Mouse (Mus musculus) frontal cortex, adult (tissue): Measurements from ENCODE around the gene Lrsam1.

Experiments
- ATAC-seq: cut with Nextera tagmentation; 2 replicates; pipeline ENCODE4 v1.9.2; 2017; ENCODE audit warnings: mild to moderate bottlenecking, moderate library complexity, mixed read lengths; ENCODE audit not compliant: low TSS enrichment

The Lrsam1 gene

GRCm38 (mm10) chr2:32926330-32927075, 34.9 kb downstream of the Lrsam1 start:
- no peak for ATAC-seq

GRCm38 (mm10) chr2:32924306-32924844, 37.0 kb downstream of the Lrsam1 start:
- no peak for ATAC-seq

GRCm38 (mm10) chr2:32923551-32924250, 37.7 kb downstream of the Lrsam1 start:
- no peak for ATAC-seq

GRCm38 (mm10) chr2:32922564-32922963, 38.9 kb downstream of the Lrsam1 start:
- ATAC-seq, result no peak

GRCm38 (mm10) chr2:32921801-32922380, 39.5 kb downstream of the Lrsam1 start:
- no peak for ATAC-seq

- ATAC-seq, result no peak
Observed at GRCm38 (mm10) chr2:32921235-32921634, 40.2 kb downstream of the Lrsam1 start.

GRCm38 (mm10) chr2:32918391-32918790, 43.0 kb downstream of the Lrsam1 start:
- ATAC-seq, result no peak

- ATAC-seq, result peak; percentile 91
Observed at GRCm38 (mm10) chr2:32917526-32917925, 43.9 kb downstream of the Lrsam1 start.

GRCm38 (mm10) chr2:32914896-32915295, 46.5 kb downstream of the Lrsam1 start:
- no peak for ATAC-seq

GRCm38 (mm10) chr2:32914362-32914761, 47.1 kb downstream of the Lrsam1 start:
- ATAC-seq, result no peak

GRCm38 (mm10) chr2:32912210-32912804, 49.1 kb downstream of the Lrsam1 start:
- ATAC-seq, result peak; percentile 32; the same call in 1 of the 2 replicates

GRCm38 (mm10) chr2:32911639-32912182, 49.7 kb downstream of the Lrsam1 start:
- no peak for ATAC-seq

GRCm38 (mm10) chr2:32908796-32909195, 52.6 kb downstream of the Lrsam1 start:
- 0 out of 2 replicates have a peak, but pooled peaks have one; percentile 4 for ATAC-seq

GRCm38 (mm10) chr2:32908272-32908671, 53.1 kb downstream of the Lrsam1 start:
- ATAC-seq, result peak; percentile 13; the same call in 1 of the 2 replicates

- ATAC-seq, result peak; percentile 34; the same call in 1 of the 2 replicates
Observed at GRCm38 (mm10) chr2:32907442-32907841, 54.0 kb downstream of the Lrsam1 start.

- ATAC-seq, result no peak
Observed at GRCm38 (mm10) chr2:32905297-32905696, 56.1 kb downstream of the Lrsam1 start.

GRCm38 (mm10) chr2:32904637-32905036, 56.8 kb downstream of the Lrsam1 start:
- no peak for ATAC-seq

GRCm38 (mm10) chr2:32903470-32903869, 57.9 kb downstream of the Lrsam1 start:
- no peak for ATAC-seq

GRCm38 (mm10) chr2:32902126-32902525, 59.3 kb downstream of the Lrsam1 start:
- ATAC-seq, result no peak

- ATAC-seq, result no peak
Observed at GRCm38 (mm10) chr2:32898983-32899382, 62.4 kb downstream of the Lrsam1 start.

GRCm38 (mm10) chr2:32896507-32897147, 64.8 kb downstream of the Lrsam1 start:
- peak; percentile 47 for ATAC-seq
